Mouse (Mus musculus) right cerebral cortex, adult 18-20 months (tissue): Measurements from ENCODE around the gene Peli2.
"Not testable (repeated sequence)": the region's sequence is repeated elsewhere in the genome, so short reads cannot be mapped to it uniquely, and the experiment has no call there.

Source experiments
- DNase-seq: peaks from one replicate; pipeline ENCODE4 v3.0.0; 2022; ENCODE audit warnings: mixed read lengths

Gene Peli2

DNA sequence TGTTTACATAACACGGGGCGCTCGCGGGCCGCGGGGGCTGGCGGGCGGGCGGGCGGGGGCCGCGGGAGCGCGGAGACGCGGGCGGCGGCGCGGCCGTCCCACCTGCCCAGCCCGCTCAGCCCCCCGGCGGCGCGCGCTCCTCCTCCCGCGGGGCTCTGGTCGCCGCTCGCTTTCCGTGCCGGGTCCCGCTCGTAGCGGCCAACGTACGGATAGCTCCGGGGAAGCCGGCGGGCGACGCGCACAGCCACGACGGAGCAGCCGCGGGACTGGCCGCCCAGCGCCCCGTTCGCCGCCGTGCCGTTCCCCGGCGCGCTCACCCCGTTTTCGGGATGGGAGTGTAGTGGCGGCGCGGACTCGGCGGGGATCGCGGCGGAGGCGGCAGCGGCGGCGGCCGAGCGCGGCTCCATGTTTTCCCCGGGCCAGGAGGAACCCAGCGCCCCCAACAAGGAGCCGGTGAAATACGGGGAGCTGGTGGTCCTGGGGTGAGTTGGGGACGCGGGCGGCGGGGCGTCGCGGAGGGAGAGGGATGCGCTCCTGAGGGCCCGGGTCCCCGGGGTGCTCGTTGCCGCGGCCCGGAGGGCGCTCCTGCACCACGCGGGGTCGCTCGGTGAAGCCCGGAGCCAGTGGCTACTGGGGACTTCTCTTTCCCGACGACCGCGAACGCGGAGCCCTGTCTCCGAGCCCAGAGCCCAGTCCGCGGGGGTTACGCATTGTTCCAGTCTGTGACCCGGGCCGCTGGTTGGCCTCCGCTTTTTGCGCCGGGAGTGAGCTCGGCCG, at the start of gene Peli2:
Gene Peli2, plus strand, starts transcription at position 72 of the 777 bp plus-strand sequence.
- peak; percentile 55 for DNase-seq

DNA sequence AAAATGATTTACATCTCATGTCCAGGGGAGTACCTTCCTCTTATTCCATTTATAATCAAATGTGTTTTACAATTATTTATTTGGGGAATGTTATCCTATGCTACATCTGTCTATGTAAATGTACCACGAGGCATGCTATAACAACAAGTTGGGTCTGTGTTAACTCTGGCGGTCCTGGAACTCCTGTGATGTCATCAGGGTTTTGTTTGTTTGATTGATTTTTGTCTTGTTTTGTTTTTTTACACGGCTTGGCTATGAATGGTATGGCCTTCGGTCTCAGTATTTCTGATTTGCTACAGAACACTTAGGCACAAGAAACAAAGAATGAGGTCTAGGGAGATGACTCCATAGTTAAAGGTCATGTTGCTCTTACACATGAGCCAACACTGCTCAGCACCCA, 48.5 kb upstream of the Peli2 start:
- no peak for DNase-seq

DNA sequence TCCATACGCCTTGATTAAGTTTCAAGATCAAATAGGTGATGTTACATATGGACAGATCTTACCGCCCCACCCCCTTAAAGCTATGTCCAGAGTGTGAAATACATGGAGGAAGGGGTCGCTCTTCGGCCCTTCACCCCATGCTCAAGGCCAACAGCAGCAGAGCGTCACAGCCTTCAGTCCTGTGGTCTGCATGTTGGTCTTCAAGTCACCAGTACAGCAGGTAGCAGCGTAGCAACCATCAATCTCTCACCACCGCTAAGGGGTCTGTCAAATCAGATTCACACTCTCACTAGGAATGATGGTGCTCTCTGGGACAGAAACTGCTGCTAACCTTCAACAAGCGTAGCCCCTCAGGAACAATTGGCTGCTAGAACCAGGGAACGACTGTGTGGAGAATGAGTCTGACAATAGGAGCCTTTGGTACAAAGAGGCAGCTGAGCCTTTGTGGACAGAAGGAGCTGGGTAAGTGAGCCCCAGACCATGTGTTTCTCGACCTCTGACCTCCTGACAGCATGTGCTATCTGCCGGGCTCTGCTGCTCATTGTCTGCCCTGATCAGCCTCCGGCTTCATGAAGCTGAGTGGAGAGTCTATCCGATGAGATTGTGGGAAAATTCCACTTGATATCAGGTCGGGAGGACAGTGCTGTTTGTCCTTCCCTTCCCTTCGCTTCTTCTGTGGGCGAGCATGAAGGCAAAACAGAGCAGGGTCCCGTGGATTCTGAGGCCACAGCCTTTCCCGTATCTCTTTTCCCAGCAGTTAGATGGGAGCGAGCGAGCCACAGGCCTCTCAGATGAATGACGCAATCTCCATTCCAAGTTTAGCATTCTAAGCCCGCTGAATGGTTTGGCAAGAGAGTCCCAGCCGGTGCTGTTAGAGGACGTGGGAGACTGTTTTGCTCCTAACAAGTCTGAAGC, 47.1 kb upstream of the Peli2 start:
- peak; percentile 87 for DNase-seq

DNA sequence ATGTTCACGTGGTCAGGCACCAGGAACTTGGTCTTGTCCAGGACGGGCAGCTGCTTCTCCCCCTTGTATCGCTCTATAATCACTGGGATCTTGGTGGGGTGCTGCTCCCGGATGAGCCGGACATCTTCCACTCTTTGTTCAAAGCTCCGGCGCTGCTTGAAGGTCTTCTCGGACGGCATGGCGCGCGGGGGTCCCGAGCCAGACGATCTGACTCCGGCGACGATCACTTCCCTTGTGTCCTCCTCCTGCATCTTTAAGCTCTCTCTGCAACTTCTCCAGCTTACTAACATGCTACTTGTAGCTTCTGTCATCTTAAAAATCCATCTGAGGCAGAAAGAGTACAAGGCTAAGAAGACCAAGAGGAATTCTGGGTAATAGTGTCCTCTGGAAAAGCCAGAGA, 41.0 kb upstream of the Peli2 start:
- DNase-seq, result not testable (repeated sequence)

DNA sequence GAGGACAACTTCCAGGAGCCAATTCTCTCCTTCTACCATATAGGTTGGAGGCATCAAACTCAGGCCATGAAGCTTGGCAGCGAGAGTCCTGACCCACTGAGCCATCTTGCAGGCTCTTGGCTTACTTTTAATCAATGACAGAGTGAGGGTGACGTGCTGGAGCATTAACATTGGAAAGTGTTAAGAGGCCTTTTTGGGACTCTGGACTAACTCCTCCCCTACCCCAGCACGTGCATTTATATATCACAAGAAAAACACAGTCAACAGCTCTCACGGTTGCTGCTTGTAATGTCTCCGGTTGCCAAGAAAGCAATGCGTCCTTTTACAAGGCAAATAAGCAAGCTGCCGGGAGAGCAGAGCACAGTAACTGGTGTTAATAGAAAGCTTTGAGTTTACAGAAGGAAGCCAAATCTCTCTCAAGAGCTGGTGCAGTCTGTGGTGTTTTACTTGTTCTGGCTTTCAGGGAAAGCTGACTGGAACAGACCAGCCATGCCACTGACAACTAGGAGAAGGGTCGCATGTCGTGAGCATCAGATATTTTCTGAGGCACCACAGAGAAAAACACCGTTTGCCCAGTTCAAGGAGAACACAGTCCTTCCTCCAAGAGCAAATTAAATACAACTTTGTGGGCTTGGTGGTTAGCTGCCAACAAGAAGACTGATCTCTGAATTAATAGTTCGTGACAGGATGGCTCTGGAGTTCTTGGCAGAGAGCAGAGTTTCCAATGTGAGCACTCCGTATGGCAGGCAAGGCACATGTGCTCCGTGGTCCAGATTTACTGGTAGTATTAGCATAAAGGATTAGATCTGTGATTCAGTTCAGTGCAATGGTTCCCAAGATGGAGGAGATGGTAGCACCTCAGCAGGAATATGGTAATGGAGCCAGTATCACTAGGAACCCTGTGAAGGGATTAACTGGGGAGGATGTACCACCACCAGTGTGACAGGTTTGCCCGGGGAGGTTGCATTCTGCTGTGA, 36.5 kb upstream of the Peli2 start:
- no peak for DNase-seq

DNA sequence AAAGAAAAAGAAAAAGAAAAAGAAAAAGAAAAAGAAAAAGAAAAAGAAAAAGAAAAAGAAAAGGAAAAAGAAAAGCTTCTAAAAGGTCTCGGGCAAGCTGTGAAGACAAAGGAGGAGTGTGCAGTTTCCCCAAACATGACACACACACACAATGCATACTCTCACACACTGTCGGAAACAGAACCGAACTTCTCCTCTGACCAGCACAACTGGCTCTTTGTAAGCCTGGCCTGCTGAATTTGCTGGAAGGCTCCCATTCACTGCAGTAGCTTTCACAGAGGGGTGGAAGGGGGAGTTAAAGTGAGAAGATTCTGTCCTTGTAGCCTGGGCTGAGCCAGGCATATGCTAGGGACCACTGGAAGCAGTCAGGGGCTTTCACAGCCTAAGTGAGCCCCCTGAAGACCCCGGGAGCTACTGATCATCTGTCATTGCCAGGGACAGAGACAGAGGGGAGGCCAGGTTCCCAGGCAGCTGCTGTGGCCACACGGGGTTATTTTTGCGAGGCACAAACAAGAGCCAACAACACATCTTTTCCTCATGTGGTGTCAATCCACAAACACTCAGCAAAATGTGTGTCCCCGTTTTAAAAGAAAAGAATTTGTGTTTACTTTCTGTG, 33.8 kb upstream of the Peli2 start:
- DNase-seq, result no peak

DNA sequence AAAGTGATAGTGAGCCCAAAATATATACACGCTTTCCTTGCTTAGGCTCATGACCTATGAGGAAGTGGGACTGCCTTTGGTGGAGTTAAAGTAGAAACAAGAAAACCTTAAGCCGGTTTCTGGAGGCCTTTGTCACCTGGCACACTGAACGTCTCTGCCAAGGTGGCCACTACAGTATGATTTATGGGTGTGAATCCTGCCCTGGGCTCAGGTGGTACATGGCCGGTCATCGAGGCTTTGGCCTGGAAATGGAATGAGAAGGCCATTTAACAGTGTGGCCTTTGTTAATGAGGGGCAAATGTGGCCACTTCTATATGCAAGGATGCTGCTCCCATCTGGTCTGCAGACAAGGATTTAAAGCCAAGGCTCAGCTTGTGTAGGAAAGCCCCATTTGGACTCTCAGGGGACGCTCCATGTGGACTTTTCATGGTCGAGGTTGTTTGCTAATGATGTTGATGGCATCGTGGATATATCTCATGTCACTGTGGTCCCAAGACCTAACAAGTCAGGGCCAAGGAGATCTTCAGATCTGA, 33.3 kb upstream of the Peli2 start:
- DNase-seq, result no peak

DNA sequence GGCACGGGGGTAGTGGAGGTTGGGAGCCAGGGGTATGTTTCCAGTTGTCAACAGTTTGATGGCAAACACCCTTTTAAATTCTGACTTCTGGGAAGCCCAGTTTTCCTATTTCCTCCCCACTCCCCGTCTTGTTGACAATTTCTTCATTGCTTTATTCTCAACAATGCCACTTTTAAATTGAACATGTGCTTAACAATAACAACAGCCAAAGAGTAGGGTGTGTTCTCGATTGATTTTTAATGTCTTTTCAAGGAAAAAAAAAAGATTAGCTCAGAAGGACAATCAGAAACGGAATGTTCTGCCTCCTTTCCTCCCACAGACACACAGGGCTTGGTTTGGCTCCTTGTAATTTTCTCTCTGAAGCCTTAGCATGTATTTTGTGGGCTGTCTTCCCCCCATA, 30.2 kb upstream of the Peli2 start:
- DNase-seq, result no peak

DNA sequence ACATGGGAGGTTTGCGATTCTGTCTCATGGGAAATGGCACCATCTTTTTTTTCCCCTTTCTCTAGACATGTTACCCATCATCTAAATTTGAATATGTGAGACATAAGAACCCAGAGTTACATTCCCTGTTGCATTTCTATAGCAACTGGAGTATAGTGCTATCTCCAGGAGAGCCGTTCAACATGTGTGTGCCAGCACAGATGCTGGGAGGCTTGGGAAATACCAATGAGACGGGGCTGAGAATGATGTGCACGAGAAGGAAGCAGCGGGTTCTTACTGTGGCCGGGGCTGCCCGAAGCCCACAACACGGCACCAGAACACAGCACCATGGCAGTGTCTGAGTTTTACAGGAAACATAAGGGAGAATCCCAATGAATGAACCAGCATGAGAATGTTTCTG, 29.5 kb upstream of the Peli2 start:
- no peak for DNase-seq

DNA sequence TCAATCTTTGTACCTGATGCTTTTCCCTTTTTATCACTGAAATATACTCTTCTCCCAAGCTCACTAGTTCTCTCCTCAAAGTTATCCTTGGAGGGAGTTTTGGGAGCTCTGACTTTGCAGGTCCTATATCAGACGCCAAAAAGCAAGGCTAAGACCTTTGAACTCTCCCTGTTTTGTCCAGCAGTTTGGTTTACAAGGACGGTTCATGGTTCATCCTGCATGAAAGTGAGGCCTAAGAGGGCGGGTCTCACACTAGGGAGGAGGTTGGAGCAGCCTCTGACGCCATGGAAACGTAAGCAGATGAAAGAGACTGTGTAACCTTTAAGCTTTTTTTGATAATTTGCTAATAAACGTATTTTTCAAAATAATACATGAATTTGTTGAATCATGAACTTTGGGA, 22.4 kb upstream of the Peli2 start:
- DNase-seq, result no peak

DNA sequence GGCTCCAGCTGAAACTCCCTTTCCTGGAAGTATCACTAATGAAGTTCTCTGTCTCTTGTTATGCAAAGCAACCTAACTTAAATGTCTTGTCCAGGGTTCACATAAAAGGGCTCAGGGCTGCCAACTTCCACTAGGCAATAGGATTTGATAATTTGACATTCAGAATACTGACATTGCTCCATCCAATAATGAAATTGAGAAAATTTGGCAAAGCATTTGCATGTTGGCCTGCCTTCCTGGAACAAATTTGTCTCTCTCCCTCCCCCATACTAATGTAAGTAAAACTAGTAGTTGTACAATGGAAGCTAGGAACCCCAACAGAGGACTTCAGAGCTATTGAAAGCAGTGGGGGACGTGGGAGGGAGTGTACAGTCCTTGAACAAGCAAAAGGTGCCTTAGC, 21.3 kb upstream of the Peli2 start:
- no peak for DNase-seq

DNA sequence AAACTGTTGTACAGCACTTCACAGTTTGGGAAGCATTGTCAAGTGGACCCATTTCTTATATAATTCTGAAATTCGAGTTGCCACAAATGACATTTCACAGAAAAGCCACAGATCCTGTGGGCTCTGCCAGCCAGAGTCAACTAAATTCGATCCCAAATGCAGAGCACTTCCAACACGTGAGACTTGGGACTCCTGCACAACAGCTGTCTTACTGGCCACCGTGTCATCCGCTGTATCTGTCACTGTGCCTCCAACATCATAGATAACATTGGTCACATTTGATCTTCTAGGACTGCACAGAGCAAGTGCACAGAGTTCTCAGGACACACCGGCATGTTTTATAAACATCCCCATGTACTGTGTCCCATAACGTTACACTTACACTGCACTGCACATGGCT, 14.2 kb upstream of the Peli2 start:
- DNase-seq, result no peak

DNA sequence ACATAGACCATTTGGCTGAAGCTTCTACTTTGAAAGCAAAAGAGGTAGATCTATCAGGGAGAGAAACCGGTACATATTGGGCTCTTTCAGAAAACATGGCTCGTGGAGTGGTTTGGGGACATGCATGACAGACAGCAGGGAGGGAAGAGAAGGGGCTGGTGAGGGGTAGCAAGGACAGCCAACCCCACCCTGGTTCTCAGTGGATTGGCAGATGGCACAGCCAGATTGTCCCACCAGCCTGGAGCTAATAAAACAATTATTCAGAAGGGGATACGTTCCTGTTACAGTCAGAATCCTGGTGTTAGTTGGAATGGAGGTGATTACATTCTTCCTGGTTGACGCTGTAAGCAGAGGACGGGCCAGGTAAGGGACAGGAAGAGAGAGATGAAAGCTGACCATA, 2.6 kb upstream of the Peli2 start:
- DNase-seq, result no peak

DNA sequence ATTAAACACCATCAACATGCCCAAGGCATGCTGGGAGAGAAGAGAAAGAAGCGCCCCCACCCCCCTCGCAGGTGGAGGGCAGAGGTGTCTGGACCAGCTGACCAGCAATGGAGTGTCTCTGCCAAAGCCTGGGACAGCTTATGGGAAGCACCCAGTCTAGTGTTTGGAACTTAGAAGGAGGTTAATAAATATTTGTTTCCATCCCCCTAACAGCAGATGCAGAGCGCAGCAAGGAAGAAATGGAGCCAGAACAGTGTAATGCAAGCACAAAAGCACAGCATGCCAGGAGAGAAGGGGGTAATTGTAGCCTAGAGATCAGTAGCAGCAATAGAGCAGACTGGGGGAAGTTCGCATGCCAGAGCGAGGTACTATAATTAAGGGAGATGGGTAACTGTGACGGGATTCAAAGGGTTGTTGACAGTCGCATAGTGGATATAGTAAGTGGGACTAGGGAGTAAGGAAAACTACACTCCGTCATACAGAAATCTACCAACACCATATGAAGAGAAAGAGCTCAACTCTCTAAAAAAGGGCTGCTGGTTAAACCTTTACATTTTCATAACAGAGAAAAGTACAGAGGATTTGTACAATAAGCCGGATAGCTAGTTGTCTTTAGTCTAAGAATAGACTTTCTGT, 1.5 kb upstream of the Peli2 start:
- DNase-seq, result no peak

DNA sequence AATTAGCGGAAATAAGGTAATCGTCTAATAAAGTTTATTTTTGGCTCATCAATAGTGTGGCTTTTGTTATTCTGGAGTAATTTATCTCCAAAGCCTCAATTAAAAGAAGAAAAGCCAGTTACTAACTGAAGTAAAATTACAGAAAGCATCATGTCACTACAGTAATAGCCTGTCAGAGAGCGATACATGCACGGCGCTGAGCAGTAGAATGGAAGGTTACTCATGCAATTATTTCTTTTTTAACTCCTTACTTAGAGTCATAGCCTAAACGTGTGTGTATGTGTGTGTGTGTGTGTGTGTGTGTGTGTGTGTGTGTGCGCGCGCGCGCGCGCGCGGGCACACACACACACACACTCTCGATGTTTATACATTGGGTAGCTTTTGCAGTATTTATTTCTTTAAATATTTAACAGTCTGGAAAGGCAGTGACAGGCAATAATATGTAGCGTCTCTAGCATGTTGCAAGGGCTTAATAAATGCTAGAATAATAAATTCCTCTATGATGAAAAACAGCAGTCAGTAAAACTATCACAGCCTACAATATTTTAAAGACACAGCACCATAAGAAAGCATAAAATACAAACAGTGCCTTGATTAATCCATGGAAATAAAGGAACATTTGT, 864 bp upstream of the Peli2 start:
- DNase-seq, result no peak

DNA sequence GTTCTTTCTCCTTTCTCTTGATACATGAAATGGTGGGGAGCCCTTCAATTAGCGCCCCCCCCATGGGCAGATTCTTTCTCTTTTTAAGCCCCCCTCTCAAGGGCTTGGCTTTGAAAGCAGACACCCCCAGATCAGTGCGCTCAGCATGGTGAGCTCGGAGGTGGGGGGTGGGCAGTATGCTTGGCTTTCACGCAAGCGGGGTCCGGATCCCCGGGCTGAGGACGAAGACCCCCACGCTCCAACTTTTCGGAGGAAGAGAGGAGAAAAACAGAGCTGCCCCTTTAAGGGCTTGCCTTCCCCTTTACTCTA, 226 bp upstream of the Peli2 start:
- no peak for DNase-seq

DNA sequence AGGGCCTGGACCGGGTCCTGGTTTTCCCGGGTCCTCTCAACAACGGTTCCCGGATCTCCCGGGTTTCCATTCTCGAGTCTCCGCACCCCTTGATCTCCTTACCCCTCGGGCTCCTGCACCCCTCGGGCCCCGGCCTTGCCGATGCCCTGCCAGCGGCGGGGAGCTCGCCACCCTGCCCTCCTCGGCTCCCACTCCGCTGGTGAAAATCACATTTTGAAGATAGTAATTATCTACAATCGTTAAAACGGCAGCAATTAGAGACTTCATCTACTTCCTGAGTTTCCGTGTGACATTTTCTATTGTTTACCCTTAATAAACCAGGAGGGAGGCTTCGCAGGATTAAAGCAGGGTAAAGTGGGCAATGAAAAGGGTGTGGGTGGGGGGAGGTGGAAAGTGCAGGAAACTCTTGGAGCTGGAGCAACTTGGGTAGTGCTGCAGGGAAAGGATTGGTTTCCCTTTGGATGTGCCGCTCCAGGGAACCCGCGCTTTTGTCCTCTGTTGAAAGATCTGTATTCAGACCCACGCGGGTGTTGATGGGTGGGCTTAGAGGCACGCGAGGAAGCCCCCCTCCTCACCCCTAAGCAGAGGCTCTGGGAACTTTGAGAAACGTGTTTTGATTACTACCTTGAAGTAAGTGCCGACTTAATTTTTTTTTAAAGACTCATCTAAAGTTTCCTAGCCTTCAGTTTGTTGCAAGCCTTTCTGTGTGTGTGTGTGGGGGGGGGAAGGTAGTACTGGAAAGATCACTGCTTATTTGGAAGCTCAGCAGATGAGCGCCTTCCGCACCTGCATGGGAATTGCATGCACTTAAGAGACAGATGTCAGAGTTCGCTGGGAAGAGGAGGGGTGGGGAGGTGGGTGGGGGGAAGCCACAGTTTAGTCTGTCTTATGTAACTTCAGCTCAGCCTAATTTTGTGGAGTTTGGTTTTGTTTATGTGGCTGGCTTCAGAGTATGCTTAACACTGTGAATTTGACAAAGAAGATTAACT, 1.2 kb downstream of the Peli2 start:
- DNase-seq, result peak; percentile 8

DNA sequence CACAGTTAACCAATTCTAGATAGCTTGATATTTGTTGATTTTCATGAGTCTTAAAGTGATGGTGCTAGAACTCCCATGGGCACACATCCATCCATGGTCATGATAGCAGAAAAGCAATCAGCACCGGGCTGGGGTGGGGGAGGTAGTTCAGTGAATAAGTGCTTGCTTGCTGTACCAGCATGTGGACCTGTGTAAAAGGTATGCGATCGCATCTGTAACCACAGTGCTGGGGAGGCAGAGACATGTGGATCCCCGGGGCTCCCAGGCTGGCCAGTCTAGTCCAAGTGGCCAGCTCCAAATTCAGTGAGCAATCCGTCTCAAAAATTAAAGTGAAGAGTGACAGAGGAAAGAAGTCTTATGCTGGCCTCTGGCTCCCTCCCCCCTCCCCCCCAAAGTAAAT, 3.4 kb downstream of the Peli2 start:
- no peak for DNase-seq

DNA sequence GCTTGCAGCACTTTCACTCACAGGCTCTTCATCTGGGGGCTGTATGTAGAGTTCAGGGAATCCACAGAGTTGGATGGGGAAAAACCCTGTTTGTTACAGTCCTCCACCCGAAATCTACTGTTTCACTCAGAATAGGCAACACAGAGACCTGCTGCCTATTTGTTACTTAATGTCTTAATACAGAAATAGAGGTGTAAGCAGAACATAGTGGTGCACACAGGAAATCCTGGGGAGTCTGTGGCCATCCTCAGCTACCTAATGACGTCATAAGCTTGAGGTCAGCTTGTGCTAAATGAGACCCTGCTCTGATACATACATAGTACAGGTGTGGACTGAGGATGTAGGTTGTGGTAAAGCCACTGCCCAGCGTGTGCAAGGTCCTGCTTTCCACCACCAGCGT, 4.2 kb downstream of the Peli2 start:
- DNase-seq, result no peak

DNA sequence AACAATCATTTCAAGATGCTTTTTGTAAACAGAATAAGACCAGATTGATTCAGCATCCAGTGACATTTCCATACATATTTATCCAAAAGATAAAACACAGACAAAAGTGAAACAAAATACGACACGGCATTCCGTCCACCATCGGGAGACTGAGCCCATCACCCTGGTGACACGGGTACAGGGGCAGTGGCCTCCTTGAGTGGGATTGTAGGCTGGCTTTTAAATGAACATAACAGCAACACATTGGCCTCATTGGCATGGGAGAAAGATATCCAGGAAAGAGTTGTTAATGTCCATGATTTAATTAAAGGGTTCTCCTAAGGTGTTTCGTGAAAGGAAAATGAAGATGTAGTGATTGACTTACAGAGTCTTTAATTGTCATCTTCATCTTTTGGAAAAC, 5.3 kb downstream of the Peli2 start:
- DNase-seq, result no peak
